Mouse (Mus musculus): ENCODE measurements around the gene Ptprd.

DNA sequence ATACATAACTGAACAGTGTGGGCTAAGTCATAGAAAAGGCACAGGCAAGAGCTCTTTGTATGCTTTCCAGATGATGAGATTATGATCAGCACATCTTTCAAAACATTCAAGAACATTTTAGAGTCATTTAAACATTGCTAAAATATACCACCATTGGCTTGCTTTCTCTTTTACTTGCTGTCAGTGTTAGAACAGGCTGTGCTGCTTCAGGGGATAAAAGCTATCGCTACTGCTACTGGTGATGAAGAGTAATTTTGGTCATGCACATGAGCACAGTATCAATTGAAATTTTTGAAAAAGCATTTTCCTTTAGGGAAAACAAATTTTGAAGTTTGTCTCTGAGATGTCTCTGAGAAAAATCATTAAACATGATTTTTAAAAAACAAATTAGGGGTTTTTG, 1056.7 kb downstream of the Ptprd start:
- no peak for TF ChIP-seq CTCF (IDR thresholded peaks at IDR 0.05; ENCODE audit: control insufficient read depth, insufficient read depth, insufficient read length)
- no peak for TF ChIP-seq USF1 (IDR thresholded peaks at IDR 0.05; ENCODE audit: low read depth)
- TF ChIP-seq MAX (IDR thresholded peaks at IDR 0.05), result no peak
- no peak for TF ChIP-seq CEBPB (IDR thresholded peaks at IDR 0.05; ENCODE audit: low read depth)
